Mouse (Mus musculus): ENCODE data around the gene Sh2d4b. TPM values are rescaled to one million over a fixed set of nuclear protein-coding genes. Genes with fewer than 3 reads are reported as not detected.

Sh2d4b gene
- polyA plus RNA-seq (2015; fragmentation: Nextera tagmentation; extraction: Ambion mirVana), result 1.2 and 1.7 TPM in 2 replicates

DNA sequence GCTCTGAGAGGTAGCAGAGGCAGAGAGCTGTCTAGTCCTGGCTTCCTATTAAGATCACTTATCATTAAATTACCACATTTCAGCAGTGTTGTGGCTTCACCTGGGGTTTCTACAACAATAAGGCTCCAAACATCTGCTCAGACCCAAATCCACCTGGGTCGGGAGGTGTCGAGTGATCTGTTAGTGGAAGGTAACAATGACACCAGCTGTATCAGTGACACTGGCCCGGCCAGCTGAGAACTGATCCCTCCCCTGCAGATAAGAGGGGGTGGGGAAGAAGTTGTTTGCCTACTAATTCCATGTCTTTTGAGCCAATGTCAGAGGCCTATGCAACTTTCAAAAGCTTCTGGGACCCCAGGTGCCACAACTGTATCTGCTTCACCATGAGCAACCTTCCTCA is at the start of gene Sh2d4b:
Gene Sh2d4b, minus strand, starts transcription at position 71 of the 400 bp plus-strand sequence.
- H3K36me3 ChIP-seq (ENCODE audit: control insufficient read depth, insufficient read depth), result no peaks in the 10 kb centered on the region
- no peaks in the 10 kb centered on the region for H3K27me3 ChIP-seq (replicated peaks; ENCODE audit: control insufficient read depth, insufficient read depth, low read length)
- ATAC-seq, result no peak
- H3K4me3 ChIP-seq (replicated peaks; ENCODE audit: low read length), result no peak within 1 kb of the TSS
- WGBS, result 75% methylated on average over 3 of the region's 3 CpGs
- no peaks in the 10 kb centered on the region for H3K9me3 ChIP-seq (ENCODE audit: control insufficient read depth, low read length)
- no peak within 1 kb of the TSS for H3K4me2 ChIP-seq (ENCODE audit: low read length)
- H3K4me1 ChIP-seq (replicated peaks; ENCODE audit: control insufficient read depth, insufficient read depth, low read length), result peaks cover 8% of the 10 kb centered on the region
- H3K9ac ChIP-seq (replicated peaks; ENCODE audit: low read depth, low read length), result no peak within 1 kb of the TSS
- H3K27ac ChIP-seq (ENCODE audit: low read length), result no peak within 1 kb of the TSS

GRCm38 (mm10) chr14:40942429-40942828 is 49.4 kb upstream of the Sh2d4b start:
- H3K36me3 ChIP-seq (ENCODE audit: control insufficient read depth, insufficient read depth), result no peaks in the 10 kb centered on the region; the same call in 1 of the 2 replicates
- no peak overlapping the region for H3K4me2 ChIP-seq (ENCODE audit: low read length)
- ATAC-seq, result no peak
- H3K9me3 ChIP-seq (ENCODE audit: control insufficient read depth, low read length), result no peaks in the 10 kb centered on the region
- H3K4me3 ChIP-seq (replicated peaks; ENCODE audit: low read length), result no peak overlapping the region
- no peak overlapping the region for H3K27ac ChIP-seq (ENCODE audit: low read length)
- H3K27me3 ChIP-seq (replicated peaks; ENCODE audit: control insufficient read depth, insufficient read depth, low read length), result no peaks in the 10 kb centered on the region
- peaks cover 6% of the 10 kb centered on the region for H3K4me1 ChIP-seq (replicated peaks; ENCODE audit: control insufficient read depth, insufficient read depth, low read length)
- no peak overlapping the region for H3K9ac ChIP-seq (replicated peaks; ENCODE audit: low read depth, low read length)
- 85% methylated on average over 2 of the region's 2 CpGs for WGBS

GRCm38 (mm10) chr14:40938380-40938987 is 45.4 kb upstream of the Sh2d4b start:
- Histone ChIP-seq H3K27me3 (replicated peaks; ENCODE audit: control insufficient read depth, insufficient read depth, low read length) (no peaks in the 10 kb centered on the region), H3K36me3 (ENCODE audit: control insufficient read depth, insufficient read depth) (no peaks in the 10 kb centered on the region; the same call in 1 of the 2 replicates), H3K4me1 (replicated peaks; ENCODE audit: control insufficient read depth, insufficient read depth, low read length) (peaks cover 8% of the 10 kb centered on the region), H3K9ac (replicated peaks; ENCODE audit: low read depth, low read length) (no peak overlapping the region), H3K4me3 (replicated peaks; ENCODE audit: low read length) (no peak overlapping the region), H3K4me2 (ENCODE audit: low read length) (no peak overlapping the region), H3K9me3 (ENCODE audit: control insufficient read depth, low read length) (no peaks in the 10 kb centered on the region), H3K27ac (ENCODE audit: low read length) (peak overlapping the region; percentile 76)
- ATAC-seq, result peak; percentile 68
- WGBS, result 62% methylated on average over 11 of the region's 11 CpGs

- H3K4me2 ChIP-seq (ENCODE audit: low read length), result no peak overlapping the region
- no peaks in the 10 kb centered on the region for H3K9me3 ChIP-seq (ENCODE audit: control insufficient read depth, low read length)
- WGBS, result 75% methylated on average over 4 of the region's 4 CpGs
- H3K4me3 ChIP-seq (replicated peaks; ENCODE audit: low read length), result no peak overlapping the region
- ATAC-seq, result no peak
- H3K27me3 ChIP-seq (replicated peaks; ENCODE audit: control insufficient read depth, insufficient read depth, low read length), result no peaks in the 10 kb centered on the region
- H3K4me1 ChIP-seq (replicated peaks; ENCODE audit: control insufficient read depth, insufficient read depth, low read length), result peaks cover 9% of the 10 kb centered on the region
- H3K27ac ChIP-seq (ENCODE audit: low read length), result no peak overlapping the region
- no peaks in the 10 kb centered on the region; the same call in 1 of the 2 replicates for H3K36me3 ChIP-seq (ENCODE audit: control insufficient read depth, insufficient read depth)
- H3K9ac ChIP-seq (replicated peaks; ENCODE audit: low read depth, low read length), result no peak overlapping the region
Measured at GRCm38 (mm10) chr14:40937052-40937451, 44.0 kb upstream of the Sh2d4b start.

DNA sequence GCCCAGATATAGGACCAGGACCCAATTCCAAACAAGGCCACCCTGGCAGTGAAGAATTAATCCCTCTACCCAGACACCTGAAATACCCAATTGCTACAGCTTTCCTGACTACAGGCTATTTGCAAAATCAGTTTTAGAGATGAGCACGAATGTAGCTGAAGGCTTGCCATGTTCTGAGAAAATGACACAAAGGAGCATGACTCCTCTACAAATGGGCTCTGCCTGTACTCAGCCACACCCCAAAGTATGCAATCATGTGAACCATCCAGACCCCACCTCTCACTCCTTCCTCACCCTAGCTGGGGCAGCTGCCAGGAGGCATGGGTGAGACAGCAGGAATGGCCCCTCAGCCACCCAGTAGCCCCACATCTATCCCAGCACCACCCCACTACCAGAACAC is 42.4 kb upstream of the Sh2d4b start:
- Histone ChIP-seq H3K9ac (replicated peaks; ENCODE audit: low read depth, low read length) (no peak overlapping the region), H3K27ac (ENCODE audit: low read length) (no peak overlapping the region), H3K9me3 (ENCODE audit: control insufficient read depth, low read length) (no peaks in the 10 kb centered on the region), H3K4me2 (ENCODE audit: low read length) (no peak overlapping the region), H3K36me3 (ENCODE audit: control insufficient read depth, insufficient read depth) (no peaks in the 10 kb centered on the region; the same call in 1 of the 2 replicates), H3K27me3 (replicated peaks; ENCODE audit: control insufficient read depth, insufficient read depth, low read length) (no peaks in the 10 kb centered on the region), H3K4me1 (replicated peaks; ENCODE audit: control insufficient read depth, insufficient read depth, low read length) (peaks cover 19% of the 10 kb centered on the region), H3K4me3 (replicated peaks; ENCODE audit: low read length) (no peak overlapping the region)
- WGBS, result 77% methylated on average over 1 of the region's 1 CpGs
- ATAC-seq, result no peak

DNA sequence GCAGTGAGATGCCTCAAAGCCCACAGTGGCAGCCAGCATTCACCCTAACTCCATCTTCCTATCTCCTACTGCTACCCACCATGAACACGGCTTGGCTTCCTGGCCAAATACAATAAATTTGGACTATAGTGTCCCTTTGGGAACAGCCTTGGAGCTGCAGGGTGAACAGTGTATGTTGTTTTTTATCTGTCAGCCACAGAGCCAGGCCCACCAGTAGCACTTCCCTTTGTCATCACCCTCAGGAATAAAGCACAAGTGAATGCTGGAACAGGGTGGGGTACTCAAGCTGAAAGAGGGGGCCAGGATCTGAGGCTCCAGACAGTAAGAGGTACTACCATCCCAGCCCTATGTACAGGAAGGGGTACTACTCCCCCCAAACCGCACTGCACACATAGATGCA is 42.0 kb upstream of the Sh2d4b start:
- WGBS, result 88% methylated on average over 2 of the region's 2 CpGs
- H3K4me3 ChIP-seq (replicated peaks; ENCODE audit: low read length), result no peak overlapping the region
- H3K9me3 ChIP-seq (ENCODE audit: control insufficient read depth, low read length), result no peaks in the 10 kb centered on the region
- H3K9ac ChIP-seq (replicated peaks; ENCODE audit: low read depth, low read length), result no peak overlapping the region
- no peaks in the 10 kb centered on the region; the same call in 1 of the 2 replicates for H3K36me3 ChIP-seq (ENCODE audit: control insufficient read depth, insufficient read depth)
- no peak overlapping the region for H3K27ac ChIP-seq (ENCODE audit: low read length)
- ATAC-seq, result no peak
- H3K4me2 ChIP-seq (ENCODE audit: low read length), result no peak overlapping the region
- H3K27me3 ChIP-seq (replicated peaks; ENCODE audit: control insufficient read depth, insufficient read depth, low read length), result no peaks in the 10 kb centered on the region
- H3K4me1 ChIP-seq (replicated peaks; ENCODE audit: control insufficient read depth, insufficient read depth, low read length), result peaks cover 19% of the 10 kb centered on the region

GRCm38 (mm10) chr14:40933328-40933727 is 40.3 kb upstream of the Sh2d4b start:
- WGBS, result 77% methylated on average over 7 of the region's 7 CpGs
- no peaks in the 10 kb centered on the region for H3K27me3 ChIP-seq (replicated peaks; ENCODE audit: control insufficient read depth, insufficient read depth, low read length)
- no peak for ATAC-seq
- H3K4me1 ChIP-seq (replicated peaks; ENCODE audit: control insufficient read depth, insufficient read depth, low read length), result peaks cover 14% of the 10 kb centered on the region
- no peaks in the 10 kb centered on the region for H3K9me3 ChIP-seq (ENCODE audit: control insufficient read depth, low read length)
- no peak overlapping the region for H3K4me2 ChIP-seq (ENCODE audit: low read length)
- no peak overlapping the region for H3K27ac ChIP-seq (ENCODE audit: low read length)
- H3K9ac ChIP-seq (replicated peaks; ENCODE audit: low read depth, low read length), result no peak overlapping the region
- no peaks in the 10 kb centered on the region for H3K36me3 ChIP-seq (ENCODE audit: control insufficient read depth, insufficient read depth)
- H3K4me3 ChIP-seq (replicated peaks; ENCODE audit: low read length), result no peak overlapping the region

- no peaks in the 10 kb centered on the region for H3K9me3 ChIP-seq (ENCODE audit: control insufficient read depth, low read length)
- H3K36me3 ChIP-seq (ENCODE audit: control insufficient read depth, insufficient read depth), result no peaks in the 10 kb centered on the region
- peaks cover 13% of the 10 kb centered on the region for H3K4me1 ChIP-seq (replicated peaks; ENCODE audit: control insufficient read depth, insufficient read depth, low read length)
- no peak overlapping the region for H3K9ac ChIP-seq (replicated peaks; ENCODE audit: low read depth, low read length)
- no peak for ATAC-seq
- no peak overlapping the region for H3K4me3 ChIP-seq (replicated peaks; ENCODE audit: low read length)
- no peak overlapping the region for H3K4me2 ChIP-seq (ENCODE audit: low read length)
- 96% methylated on average over 9 of the region's 9 CpGs for WGBS
- no peaks in the 10 kb centered on the region for H3K27me3 ChIP-seq (replicated peaks; ENCODE audit: control insufficient read depth, insufficient read depth, low read length)
- H3K27ac ChIP-seq (ENCODE audit: low read length), result no peak overlapping the region
Measured at GRCm38 (mm10) chr14:40932225-40932624, 39.2 kb upstream of the Sh2d4b start.

GRCm38 (mm10) chr14:40931115-40931829 is 38.2 kb upstream of the Sh2d4b start:
- Histone ChIP-seq H3K4me2 (ENCODE audit: low read length) (no peak overlapping the region), H3K9ac (replicated peaks; ENCODE audit: low read depth, low read length) (no peak overlapping the region), H3K4me1 (replicated peaks; ENCODE audit: control insufficient read depth, insufficient read depth, low read length) (peaks cover 13% of the 10 kb centered on the region), H3K27ac (ENCODE audit: low read length) (0 out of 2 replicates have a peak overlapping the region, but pooled peaks have one; percentile 17), H3K4me3 (replicated peaks; ENCODE audit: low read length) (no peak overlapping the region), H3K36me3 (ENCODE audit: control insufficient read depth, insufficient read depth) (no peaks in the 10 kb centered on the region), H3K9me3 (ENCODE audit: control insufficient read depth, low read length) (no peaks in the 10 kb centered on the region), H3K27me3 (replicated peaks; ENCODE audit: control insufficient read depth, insufficient read depth, low read length) (no peaks in the 10 kb centered on the region)
- 55% methylated on average over 3 of the region's 3 CpGs for WGBS
- peak; percentile 37 for ATAC-seq

Data from forebrain, embryonic 16.5 days (tissue).